Mouse (Mus musculus): Measurements from ENCODE around the gene A030003K21Rik.
"Not testable (repeated sequence)": the region's sequence is repeated elsewhere in the genome, so short reads cannot be mapped to it uniquely, and the experiment has no call there.

- TF ChIP-seq CTCF, POLR2A (IDR thresholded peaks at IDR 0.05; ENCODE audit: insufficient read depth, low read depth, low read length): not testable (repeated sequence)
Measured at GRCm38 (mm10) chr1:82913434-82913833, 29.8 kb downstream of the A030003K21Rik start.
